ENCODE assay signal across 8 mouse cellular contexts in the genomic region with DNA sequence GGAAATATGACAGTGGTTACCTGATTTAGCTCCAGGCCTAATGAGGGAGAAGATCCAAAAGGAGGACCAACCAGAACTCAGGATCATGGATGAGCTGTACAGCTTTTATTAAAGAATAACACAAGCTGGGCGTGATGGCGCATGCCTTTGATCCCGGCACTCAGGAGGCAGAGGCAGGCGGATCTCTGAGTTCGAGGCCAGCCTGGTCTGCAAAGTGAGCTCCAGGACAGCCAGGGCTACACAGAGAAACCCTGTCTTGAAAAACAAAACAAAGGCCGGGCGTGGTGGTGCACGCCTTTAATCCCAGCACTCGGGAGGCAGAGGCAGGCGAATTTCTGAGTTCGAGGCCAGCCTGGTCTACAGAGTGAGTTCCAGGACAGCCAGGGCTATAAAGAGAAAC. TPM values are rescaled to one million over a fixed set of nuclear protein-coding genes. Genes with fewer than 3 reads are reported as not detected.
DNase-seq lines count a peak whose midpoint lies in the region; ATAC-seq and TF ChIP-seq lines count a peak whose summit lies in the region.
"Not testable (repeated sequence)": the region's sequence is repeated elsewhere in the genome, so short reads cannot be mapped to it uniquely, and the experiment has no call there.

A gene (minus strand): TSS at position 101 of the 400 bp plus-strand sequence.

- not testable (repeated sequence) for TF ChIP-seq POLR2A in ES-Bruce4 (IDR thresholded peaks at IDR 0.05; ENCODE audit: insufficient read depth, low read length); cerebellum, adult 2 months (IDR thresholded peaks at IDR 0.05; ENCODE audit: borderline replicate concordance, insufficient read depth, low read length)

- WGBS in cerebellum, adult 2 months = 94% methylated on average over 11 of the region's 11 CpGs
- 96% methylated on average over 11 of the region's 11 CpGs for WGBS in forebrain, embryonic 13.5 days
- WGBS in kidney, embryonic 15.5 days = 94% methylated on average over 11 of the region's 11 CpGs
- WGBS in lung, embryonic 15.5 days = 90% methylated on average over 11 of the region's 11 CpGs
- 96% methylated on average over 11 of the region's 11 CpGs for WGBS in neural tube, embryonic 12.5 days

- H3K27me3 ChIP-seq in ES-Bruce4 (ENCODE audit: control insufficient read depth, insufficient read depth, low read length, poor library complexity, severe bottlenecking); cerebellum, adult 2 months (ENCODE audit: control insufficient read depth, insufficient read depth, low read length); forebrain, embryonic 13.5 days; kidney, embryonic 15.5 days; lung, embryonic 15.5 days; neural tube, embryonic 12.5 days (replicated peaks): not testable (repeated sequence)

- not testable (repeated sequence) for H3K36me3 ChIP-seq in ES-Bruce4 (ENCODE audit: control insufficient read depth, insufficient read depth, low read length, poor library complexity, severe bottlenecking); forebrain, embryonic 13.5 days (ENCODE audit: poor library complexity, severe bottlenecking); kidney, embryonic 15.5 days; lung, embryonic 15.5 days; neural tube, embryonic 12.5 days

- not testable (repeated sequence) for DNase-seq in cerebellum, adult 2 months; left cerebral cortex, postnatal 10 days (ENCODE audit: extremely low spot score in 1 of 2, low spot score in 2 of 2)

- not testable (repeated sequence) for TF ChIP-seq CTCF in ES-Bruce4 (IDR thresholded peaks at IDR 0.05; ENCODE audit: low read depth, low read length); cerebellum, adult 2 months (IDR thresholded peaks at IDR 0.05; ENCODE audit: borderline replicate concordance, insufficient read depth, low read depth, low read length)

- intact Hi-C loops in left cerebral cortex, postnatal 10 days (cut with DNase I) = not testable (repeated sequence)

- not testable (repeated sequence) for H3K9me3 ChIP-seq in ES-Bruce4 (replicated peaks; ENCODE audit: control insufficient read depth, insufficient read depth, low read length, poor library complexity, severe bottlenecking); forebrain, embryonic 13.5 days (replicated peaks); kidney, embryonic 15.5 days (replicated peaks); lung, embryonic 15.5 days; neural tube, embryonic 12.5 days

- not testable (repeated sequence) for TF ChIP-seq EP300 in ES-Bruce4 (IDR thresholded peaks at IDR 0.05; ENCODE audit: insufficient read depth, low read depth, low read length)

- not testable (repeated sequence) for H3K4me2 ChIP-seq in forebrain, embryonic 13.5 days; kidney, embryonic 15.5 days; lung, embryonic 15.5 days; neural tube, embryonic 12.5 days (replicated peaks)

- H3K27ac ChIP-seq in ES-Bruce4 (ENCODE audit: insufficient read depth, low read length) = peak within 1 kb of the TSS; percentile 83
- H3K27ac ChIP-seq in cerebellum, adult 2 months (ENCODE audit: insufficient read depth, low read length); forebrain, embryonic 13.5 days; kidney, embryonic 15.5 days; lung, embryonic 15.5 days; neural tube, embryonic 12.5 days: not testable (repeated sequence)

- not testable (repeated sequence) for ATAC-seq in forebrain, embryonic 13.5 days; hematopoietic stem cell, adult 5-6 weeks (replicated peaks in 1 of 2; ENCODE audit: insufficient read depth in 1 of 2, low FRiP score in 2 of 2, low TSS enrichment in 1 of 2, low read depth in 1 of 2, poor library complexity in 2 of 2, severe bottlenecking in 2 of 2); kidney, embryonic 15.5 days (replicated peaks; ENCODE audit: low FRiP score); lung, embryonic 15.5 days (ENCODE audit: borderline replicate concordance, extremely low read depth, low FRiP score, low TSS enrichment); neural tube, embryonic 12.5 days (ENCODE audit: low FRiP score, low read depth)

- peak within 1 kb of the TSS; percentile 85 for H3K9ac ChIP-seq in ES-Bruce4 (ENCODE audit: low read depth, poor library complexity, severe bottlenecking)
- H3K9ac ChIP-seq in forebrain, embryonic 13.5 days; kidney, embryonic 15.5 days; lung, embryonic 15.5 days; neural tube, embryonic 12.5 days: not testable (repeated sequence)

- H3K4me1 ChIP-seq in ES-Bruce4 (ENCODE audit: control insufficient read depth, insufficient read depth, low read length); cerebellum, adult 2 months (ENCODE audit: control insufficient read depth, insufficient read depth, low read length); forebrain, embryonic 13.5 days; kidney, embryonic 15.5 days; lung, embryonic 15.5 days; neural tube, embryonic 12.5 days: not testable (repeated sequence)

- not testable (repeated sequence) for H3K4me3 ChIP-seq in ES-Bruce4 (ENCODE audit: low read depth, low read length); cerebellum, adult 2 months (replicated peaks; ENCODE audit: insufficient read depth, low read depth, low read length); forebrain, embryonic 13.5 days; kidney, embryonic 15.5 days (replicated peaks); lung, embryonic 15.5 days; neural tube, embryonic 12.5 days

RNA-seq across cellular contexts. Expression of the gene that starts here (rescaled TPM):
- 13.6 and 24.5 TPM in 2 replicates for polyA plus RNA-seq in ES-Bruce4 (2011; ENCODE audit: insufficient read depth, insufficient read length, low read depth, missing spikeins)
- 16.0 and 16.3 TPM in 2 replicates for polyA plus RNA-seq in cerebellum, adult 2 months (2012; rRNA removed)
- 17.9 and 19.2 TPM in 2 replicates for polyA plus RNA-seq in forebrain, embryonic 13.5 days (2015; fragmentation: Nextera tagmentation; extraction: Ambion mirVana)
- 10.3 and 27.1 TPM in 2 replicates for total RNA-seq in hematopoietic stem cell, adult 5-6 weeks (2017)
- 15.9 and 17.5 TPM in 2 replicates for polyA plus RNA-seq in kidney, embryonic 15.5 days (2015; fragmentation: Nextera tagmentation; extraction: Ambion mirVana)
- 10 to 100 TPM; 13.0 to 13.8 TPM for total RNA-seq in left cerebral cortex, postnatal 10 days (2021)
- polyA plus RNA-seq in lung, embryonic 15.5 days (2015; fragmentation: Nextera tagmentation; extraction: Ambion mirVana) = 12.9 and 13.4 TPM in 2 replicates
- 20.2 and 20.3 TPM in 2 replicates for polyA plus RNA-seq in neural tube, embryonic 12.5 days (2016; fragmentation: Nextera tagmentation; extraction: Ambion mirVana)
